Mouse (Mus musculus) kidney, adult 18-20 months (tissue): ENCODE measurements around the gene Gpatch2.

Source experiments
- DNase-seq: peaks from one replicate; pipeline ENCODE4 v3.0.0; 2021

Gpatch2 gene

GRCm38 (mm10) chr1:187215181-187216116 is at the start of gene Gpatch2, which contains the start of gene Spata17:
TSS of gene Gpatch2 (plus strand) at chr1:187215508.
TSS of gene Spata17 (minus strand) at chr1:187215465.
- peak; percentile 88 for DNase-seq

GRCm38 (mm10) chr1:187169646-187170045 is 45.7 kb upstream of the Gpatch2 start:
- DNase-seq = no peak

GRCm38 (mm10) chr1:187170361-187170760 is 44.9 kb upstream of the Gpatch2 start:
- DNase-seq = no peak

- DNase-seq = no peak
Measured at GRCm38 (mm10) chr1:187175991-187176390, 39.3 kb upstream of the Gpatch2 start.

GRCm38 (mm10) chr1:187178546-187178945 is 36.8 kb upstream of the Gpatch2 start:
- no peak for DNase-seq

GRCm38 (mm10) chr1:187205506-187205905 is 9.8 kb upstream of the Gpatch2 start:
- no peak for DNase-seq

GRCm38 (mm10) chr1:187209496-187209895 is 5.8 kb upstream of the Gpatch2 start:
- no peak for DNase-seq

- DNase-seq = no peak
Measured at GRCm38 (mm10) chr1:187210736-187211135, 4.6 kb upstream of the Gpatch2 start.

- no peak for DNase-seq
Measured at GRCm38 (mm10) chr1:187216620-187217410, 1.5 kb downstream of the Gpatch2 start.

DNA sequence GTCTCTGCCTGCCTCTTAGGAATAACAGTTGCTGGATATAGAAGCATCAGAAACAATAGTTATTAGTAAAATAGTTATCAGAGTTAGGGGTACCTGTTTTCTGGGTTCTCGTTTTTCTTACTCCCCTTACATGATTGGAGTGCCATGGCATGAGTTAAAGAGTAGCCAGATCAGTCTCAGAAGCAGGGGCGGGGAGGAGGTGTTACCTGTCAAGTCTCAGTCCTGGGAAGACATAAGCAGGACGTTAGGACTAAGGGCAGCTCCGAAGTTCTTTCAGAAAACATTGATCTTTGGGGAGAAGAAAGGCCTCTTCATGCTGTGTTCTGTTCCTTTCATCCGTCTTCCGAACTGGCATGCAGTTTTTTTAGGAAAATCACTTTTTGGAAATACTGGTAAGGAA is 5.4 kb downstream of the Gpatch2 start:
- no peak for DNase-seq

- DNase-seq = no peak
Measured at GRCm38 (mm10) chr1:187226328-187227025, 11.2 kb downstream of the Gpatch2 start.

GRCm38 (mm10) chr1:187228414-187229146 is 13.3 kb downstream of the Gpatch2 start:
- DNase-seq = no peak

DNA sequence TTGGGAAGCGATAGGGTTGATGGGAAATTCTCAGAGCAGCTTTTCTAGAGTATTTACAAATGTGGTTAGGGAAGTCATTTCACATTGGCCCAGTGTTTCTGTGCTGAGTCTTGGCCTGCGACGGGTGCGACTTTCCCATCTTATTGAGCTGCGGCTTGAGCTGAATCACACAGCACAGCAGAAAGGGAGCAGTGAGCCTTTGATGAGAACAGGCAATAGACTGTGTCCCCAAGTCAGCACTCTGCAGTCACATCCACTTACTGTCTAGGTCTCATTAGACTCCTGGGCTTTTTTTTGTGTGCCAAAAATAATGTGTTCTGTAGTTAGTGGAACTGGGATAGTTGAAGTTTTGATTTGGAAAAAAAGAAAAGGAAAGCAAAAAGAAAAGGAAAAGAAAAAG is 14.9 kb downstream of the Gpatch2 start:
- DNase-seq = no peak

DNA sequence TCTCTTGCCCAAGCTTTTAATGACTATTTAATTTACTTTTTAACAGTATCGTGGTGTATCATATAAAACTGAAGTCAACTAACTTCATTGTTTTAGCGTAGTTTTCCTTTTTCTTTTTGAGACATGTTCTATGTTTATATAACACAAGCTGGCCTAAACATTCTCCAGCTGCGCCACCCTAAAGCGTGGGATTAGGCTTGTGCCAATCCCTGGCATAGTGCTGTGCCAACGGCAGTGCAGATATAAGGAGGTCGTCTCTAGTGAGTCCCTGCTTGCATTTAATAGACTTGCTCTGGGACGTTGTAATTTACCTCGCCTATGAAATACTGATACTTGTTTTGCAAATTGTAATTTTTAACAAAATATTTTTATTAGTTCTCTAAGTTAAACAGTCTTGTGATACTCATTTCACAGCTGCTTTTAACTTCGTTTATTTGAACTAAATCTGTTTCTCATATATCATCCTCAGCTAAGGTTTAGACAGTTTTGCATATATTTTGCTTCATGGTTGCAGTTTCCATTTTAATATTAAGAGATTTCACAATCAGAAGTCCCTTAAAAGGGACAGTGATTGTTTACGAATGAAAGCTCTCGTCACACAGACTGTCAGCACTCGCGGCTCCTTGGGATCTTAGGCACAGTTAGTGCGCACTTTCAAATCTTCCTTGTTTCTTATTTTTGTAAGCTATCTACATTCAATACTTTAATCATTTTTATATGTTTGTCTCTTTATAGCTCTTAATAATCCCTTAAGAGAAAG is 17.1 kb downstream of the Gpatch2 start:
- DNase-seq = no peak

DNA sequence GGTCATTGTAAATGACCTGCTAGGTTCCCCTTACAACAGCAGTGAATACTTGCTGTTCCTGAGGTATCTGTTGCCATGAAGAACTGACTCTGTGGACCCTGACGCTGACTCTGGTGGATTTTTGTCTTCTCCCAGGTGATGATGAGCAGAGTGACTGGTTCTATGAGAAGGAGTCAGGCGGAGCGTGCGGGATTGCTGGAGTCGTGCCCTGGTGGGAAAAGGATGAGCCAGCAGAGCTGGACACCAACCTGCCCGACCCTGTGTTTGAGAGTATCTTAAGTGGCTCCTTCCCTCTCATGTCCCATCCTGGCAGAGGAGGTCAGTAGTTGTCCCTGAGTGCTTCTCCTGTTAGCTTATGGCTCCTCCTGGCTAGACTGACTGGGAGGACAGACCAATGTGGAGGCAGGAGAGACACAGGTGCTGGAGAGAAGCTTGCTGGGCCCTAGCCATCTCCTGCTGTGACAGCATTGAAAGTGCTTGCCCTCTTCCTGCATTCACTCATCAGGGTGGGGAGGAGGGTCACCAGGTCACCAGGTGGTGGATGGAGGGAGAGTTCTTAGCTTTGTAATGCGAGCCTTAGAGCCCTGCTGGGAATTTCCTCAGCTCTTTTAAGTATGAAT is 17.8 kb downstream of the Gpatch2 start:
- no peak for DNase-seq

- no peak for DNase-seq
Measured at GRCm38 (mm10) chr1:187235161-187235560, 19.9 kb downstream of the Gpatch2 start.

DNA sequence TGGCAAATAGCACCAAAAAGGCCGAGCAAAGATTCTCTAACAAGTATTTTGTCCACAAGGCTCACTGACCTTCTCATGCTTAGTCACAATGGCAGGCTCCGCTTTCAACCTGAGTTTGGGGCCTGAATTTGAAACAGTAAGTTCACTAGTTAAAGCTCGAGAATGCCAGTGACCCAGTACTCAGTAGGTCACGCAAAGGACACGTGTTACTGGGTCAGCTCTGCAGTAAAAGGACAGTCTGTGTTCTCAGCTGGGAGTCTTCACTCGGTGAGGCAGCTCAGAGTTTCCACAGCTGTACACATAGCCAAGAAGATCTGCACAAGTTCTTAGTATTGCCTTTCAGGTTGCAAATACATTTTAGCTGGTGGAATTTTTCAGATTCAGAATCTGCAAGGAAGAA is 21.0 kb downstream of the Gpatch2 start:
- DNase-seq = no peak

GRCm38 (mm10) chr1:187238061-187238460 is 22.8 kb downstream of the Gpatch2 start:
- DNase-seq = peak; percentile 21

DNA sequence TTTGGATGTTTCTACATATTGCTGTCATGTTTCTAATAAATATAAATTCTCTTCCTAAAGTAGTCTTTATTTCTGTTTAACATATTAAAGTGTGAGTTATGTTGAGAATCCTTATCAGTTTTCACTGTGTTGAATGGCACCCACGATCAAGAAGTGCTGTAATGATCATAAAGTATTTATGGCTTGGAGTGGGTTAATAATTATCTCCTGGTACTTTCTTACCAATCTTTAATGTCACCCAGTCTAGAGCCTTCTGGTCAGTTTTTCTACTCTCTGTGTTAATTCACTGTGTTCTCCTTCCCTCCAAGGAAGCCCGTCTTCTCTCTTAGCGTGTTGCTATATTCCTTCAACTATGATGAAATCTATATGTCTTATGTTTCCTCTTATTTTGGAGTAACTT is 25.0 kb downstream of the Gpatch2 start:
- DNase-seq = no peak

DNA sequence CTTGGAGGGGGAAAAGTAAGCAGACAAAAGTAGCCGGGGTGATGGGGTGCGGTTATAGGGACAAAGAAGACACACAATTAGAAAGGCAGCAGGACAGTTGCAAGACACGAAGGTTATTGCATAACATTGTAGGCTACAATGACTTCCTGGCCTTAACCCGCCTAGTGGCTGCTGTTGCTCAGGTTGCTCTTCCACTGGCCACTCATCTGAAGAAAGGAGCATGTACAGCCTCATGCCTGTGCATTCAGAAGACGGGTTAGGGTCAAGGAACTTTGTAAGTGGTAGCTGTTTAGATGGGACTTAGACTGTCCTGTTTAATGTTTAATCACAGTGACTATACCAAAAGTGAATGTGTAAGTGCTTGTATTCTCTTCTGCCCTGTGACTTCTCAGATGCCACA is 26.0 kb downstream of the Gpatch2 start:
- DNase-seq = peak; percentile 8

DNA sequence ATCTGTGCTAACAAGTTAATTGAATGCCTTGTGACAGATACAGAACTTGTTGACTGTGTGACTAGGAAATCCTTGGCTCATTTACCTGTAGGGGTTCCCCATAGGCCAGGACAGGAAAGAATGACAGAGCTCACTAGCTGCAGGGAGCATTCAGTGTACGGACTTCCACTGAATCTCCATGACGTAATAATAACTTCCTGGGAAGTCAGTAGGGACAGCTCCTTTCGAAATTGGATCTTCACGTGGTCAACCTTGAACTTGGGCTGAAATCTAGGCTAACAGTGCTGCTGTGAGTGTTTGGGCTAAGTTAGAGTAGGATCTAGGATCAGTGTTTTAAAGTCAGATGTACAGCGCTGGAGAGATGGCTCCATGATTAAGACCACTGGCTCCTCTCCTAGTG is 29.4 kb downstream of the Gpatch2 start:
- DNase-seq = no peak
